Mouse (Mus musculus): Measurements from ENCODE around the gene Palld. TPM values are rescaled to one million over a fixed set of nuclear protein-coding genes. Genes with fewer than 3 reads are reported as not detected.

Gene Palld
- polyA plus RNA-seq, 1 experiment = 26.5 TPM

DNA sequence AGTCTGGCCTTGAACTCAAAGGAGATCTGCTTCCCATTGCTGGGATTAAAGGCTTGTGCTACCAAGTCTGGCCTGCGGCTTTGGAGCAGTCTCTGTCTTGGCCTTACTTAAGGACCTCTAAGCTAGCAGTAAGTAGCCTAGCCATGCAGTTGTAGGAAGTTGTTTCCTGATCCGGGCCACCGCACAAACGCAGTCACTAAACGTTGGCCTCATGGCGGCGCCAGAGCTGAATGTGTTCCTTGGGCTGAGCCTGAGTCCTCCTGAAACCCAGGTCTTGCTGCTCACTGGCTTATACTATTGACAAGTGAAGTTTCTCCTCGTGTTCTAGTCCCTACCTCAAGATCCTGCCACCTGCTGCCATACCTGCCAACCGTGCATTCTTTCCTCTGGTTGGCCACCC, 28.5 kb downstream of the Palld start:
- 60% methylated on average over 9 of the region's 9 CpGs for WGBS
- DNase-seq (ENCODE audit: low read depth, low spot score) = peak; percentile 33

DNA sequence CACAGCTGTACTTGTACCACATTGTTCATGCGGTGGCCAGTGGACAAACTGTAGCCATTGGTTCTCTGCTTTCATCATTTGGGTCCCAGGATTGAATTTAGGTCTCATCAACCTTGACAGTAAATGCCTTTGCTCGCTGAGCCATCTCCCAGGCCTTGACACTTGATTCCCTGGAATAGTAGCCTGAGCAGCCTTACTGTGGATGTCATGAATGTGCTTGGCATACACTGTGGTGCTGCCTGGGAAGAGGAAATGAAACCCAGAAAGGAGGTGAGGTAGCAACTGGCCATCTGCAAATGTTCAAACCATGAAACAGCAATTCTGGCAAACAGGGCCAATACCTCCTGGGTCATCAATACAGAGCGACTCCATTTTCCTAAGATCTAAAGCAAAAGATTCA, 34.0 kb downstream of the Palld start:
- 96% methylated on average over 3 of the region's 3 CpGs for WGBS
- no peak for DNase-seq (ENCODE audit: low read depth, low spot score)

DNA sequence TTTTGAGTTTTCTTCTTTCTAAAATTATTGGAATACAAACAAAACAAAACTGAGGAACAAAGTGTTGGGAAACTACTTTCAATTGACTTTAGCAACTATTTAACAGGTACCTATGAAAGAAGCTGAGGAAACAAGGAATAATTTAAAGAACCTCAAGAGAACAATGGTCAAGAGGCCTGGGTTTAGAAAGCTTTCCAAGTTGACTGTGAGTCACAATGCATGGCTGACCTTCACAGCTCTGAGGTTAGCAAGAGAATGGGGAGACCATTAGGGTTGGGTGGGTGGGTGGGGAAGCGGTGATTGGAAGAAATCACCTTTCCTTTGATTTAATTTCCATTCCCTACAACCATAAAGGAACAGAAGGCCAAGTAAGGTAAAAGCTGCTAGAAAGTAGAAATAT, 35.6 kb downstream of the Palld start:
- no peak for DNase-seq (ENCODE audit: low read depth, low spot score)
- WGBS = 93% methylated on average over 1 of the region's 1 CpGs

DNA sequence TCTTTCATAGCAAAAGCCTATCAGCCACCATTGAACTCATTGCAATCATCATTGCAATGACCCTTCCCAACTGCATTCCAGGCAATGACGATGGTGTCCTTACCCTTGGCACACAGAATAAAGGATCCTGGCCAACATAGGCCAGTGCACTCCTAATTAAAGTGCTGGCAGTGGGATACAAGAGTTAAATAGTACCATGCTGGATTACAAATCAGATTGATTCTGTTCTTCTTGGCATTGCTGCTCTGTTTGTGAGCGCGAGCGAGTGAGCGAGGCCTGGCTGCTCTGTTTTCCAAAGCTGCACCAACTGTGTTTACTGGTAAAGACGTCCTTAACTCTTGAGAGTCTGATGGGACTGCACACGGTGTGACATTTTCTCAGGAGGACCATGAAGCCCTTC, 37.1 kb downstream of the Palld start:
- WGBS = 80% methylated on average over 7 of the region's 7 CpGs
- no peak for DNase-seq (ENCODE audit: low read depth, low spot score)

DNA sequence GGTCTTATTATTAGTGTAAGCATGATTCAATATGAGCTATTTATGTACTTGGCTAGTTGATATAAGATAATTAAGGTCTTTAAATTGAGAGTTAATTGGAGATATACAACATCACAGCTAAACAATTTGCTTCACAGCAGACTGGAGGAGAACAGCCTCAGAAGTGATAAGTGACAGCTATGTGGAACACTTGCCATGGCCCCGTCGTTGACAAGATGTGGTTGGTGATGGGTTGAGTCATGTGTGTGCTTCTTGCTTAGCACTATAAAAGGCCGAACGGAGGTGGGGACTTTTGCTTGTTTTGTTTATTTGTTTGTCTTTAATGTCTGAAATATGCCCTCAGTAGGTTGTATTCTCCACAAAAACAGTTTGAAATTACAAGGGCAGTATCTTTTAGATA, 51.2 kb downstream of the Palld start:
- DNase-seq (ENCODE audit: low read depth, low spot score) = no peak
- WGBS = 81% methylated on average over 4 of the region's 4 CpGs

DNA sequence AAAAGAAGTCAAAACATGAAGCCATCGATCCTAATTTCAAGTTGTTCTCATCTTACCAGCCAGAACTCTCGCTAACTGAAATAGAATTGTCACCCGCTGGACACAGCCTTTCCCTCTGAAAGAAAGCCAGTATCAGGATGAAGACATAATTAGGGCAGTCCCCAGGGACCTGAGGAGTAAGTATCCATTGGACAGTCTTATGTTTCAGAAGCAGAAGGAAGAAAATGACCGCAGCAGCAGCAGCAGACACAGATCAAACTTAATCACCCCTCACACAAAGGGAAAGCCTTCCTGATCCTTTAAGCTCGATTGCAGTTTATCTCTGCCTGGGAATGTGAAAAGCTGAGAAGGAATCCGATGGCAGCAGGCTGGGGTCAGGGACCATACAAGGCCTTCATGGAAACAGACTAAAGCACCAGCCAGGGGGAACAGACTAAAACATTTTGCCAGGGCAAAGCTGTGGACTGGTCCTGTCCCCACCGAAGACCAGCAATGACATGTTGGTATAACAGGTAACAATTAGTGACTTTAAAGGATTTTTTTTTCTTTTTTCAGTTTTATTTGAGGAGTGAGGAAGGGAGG, 53.8 kb downstream of the Palld start:
- no peak for DNase-seq (ENCODE audit: low read depth, low spot score)
- 71% methylated on average over 7 of the region's 7 CpGs for WGBS

DNA sequence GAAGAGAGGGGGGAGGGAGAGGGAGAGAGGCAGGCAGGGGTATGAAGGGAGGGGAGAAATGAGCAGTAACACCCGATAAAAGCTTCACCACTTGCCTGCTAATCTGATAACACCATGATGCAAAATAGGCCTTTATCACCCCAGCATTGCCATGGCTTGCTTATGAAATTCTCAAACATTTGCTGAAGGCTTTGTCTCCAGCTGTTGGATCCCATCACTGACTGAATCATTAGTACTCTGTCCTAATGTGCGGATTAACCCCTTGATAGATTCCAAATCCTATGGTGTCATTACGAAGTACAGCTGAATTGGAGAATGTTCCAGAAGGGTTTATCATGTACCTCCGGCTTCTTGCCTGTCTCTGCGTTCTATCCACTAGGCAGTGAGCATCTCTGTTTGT, 55.0 kb downstream of the Palld start:
- no peak for DNase-seq (ENCODE audit: low read depth, low spot score)
- 84% methylated on average over 5 of the region's 5 CpGs for WGBS

DNA sequence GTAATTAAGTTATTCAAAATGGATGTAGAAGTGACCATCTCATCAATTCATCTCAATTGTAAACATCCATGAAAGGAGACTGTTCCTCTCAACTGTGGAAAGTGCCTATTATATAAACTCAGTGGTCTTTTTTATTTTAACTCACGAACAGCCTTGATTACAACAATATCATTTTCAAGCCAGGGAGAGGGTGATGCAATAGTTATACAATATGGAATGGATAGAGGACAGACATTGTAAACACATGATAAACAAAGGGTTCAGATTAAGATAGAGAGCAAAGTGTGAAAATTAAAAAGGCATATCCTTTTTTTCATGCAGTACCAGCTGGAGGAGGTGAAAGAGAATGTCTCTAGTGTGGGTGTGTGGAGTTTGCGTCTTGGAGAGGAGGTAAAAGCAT, 57.5 kb downstream of the Palld start:
- WGBS = 70% methylated on average over 2 of the region's 2 CpGs
- DNase-seq (ENCODE audit: low read depth, low spot score) = no peak

DNA sequence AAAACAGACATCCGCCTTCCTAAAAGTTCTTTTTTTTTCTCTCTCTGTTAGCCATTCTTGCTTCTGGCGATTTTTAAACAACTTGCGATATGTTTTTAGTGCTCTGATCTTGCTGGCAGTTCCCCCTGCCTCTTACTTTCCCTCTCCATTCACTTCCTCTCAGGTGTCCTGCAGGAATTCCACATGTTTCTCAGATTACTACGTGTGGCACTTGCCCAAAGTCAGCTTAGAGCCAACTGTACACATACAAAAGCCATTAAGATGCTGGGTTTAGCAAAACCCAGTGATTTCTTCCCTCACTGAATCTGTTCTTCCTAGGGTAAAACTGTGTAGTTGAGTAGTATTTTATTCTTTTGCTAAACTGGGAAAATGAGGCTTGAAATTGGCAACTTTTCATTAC, 57.9 kb downstream of the Palld start:
- no peak for DNase-seq (ENCODE audit: low read depth, low spot score)
- 60% methylated on average over 4 of the region's 4 CpGs for WGBS

DNA sequence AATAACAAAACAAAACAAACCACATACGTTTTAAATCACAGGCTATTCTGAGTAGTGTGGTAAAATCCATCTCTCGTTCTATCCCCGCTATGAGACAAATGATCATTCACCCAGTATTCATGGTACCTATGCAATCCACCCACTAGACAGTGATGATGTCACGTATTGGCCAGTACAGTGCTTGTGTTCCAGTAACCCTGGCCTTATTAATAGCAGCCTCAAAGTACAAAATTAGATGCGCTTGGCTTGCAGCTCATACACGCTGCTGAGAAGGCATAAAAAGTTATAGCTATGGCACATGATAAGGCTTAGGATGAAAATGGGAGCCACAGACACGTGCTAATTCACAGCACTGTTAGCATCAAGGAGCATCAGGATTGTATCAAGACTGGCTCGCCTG, 58.7 kb downstream of the Palld start:
- no peak for DNase-seq (ENCODE audit: low read depth, low spot score)
- WGBS = 87% methylated on average over 8 of the region's 8 CpGs

DNA sequence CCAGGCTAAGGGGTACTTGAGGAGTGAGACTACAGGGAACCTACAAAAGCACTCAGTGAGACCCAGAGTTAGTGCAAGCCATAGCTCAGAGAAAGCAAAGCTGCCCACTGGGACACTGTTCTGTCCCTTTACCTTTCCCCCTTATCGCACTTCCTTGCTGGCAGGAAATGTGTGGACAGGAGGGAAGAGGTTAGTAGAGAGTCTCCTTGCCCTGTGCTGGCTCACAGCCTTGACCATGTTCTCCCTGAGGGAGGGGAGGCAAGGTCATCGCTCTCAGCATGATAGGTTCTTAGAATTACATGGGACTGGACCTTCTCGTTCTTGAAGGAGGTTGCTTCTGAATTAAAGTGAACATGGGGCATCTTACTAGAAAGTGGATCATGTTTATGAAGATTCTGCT, 69.3 kb downstream of the Palld start:
- 90% methylated on average over 3 of the region's 3 CpGs for WGBS
- DNase-seq (ENCODE audit: low read depth, low spot score) = no peak

DNA sequence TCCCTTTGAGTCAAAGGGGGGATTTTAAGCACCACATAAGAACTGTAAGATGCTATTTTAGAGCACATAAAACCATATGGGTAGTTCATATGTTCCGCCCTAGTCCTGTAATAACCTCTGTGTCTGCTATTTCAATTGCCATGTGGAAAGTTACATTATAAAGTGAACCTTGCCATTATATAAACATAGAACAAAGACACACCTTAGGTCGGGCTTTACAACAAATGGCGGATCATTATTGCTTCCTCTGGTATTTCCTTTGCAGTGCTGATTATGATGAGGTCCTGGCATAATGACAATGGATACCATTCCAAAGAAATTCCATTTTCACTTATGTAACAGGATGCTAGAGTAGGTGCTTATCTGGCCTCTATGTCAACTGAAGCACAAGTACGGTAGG, 70.5 kb downstream of the Palld start:
- WGBS = 27% methylated on average over 4 of the region's 4 CpGs
- DNase-seq (ENCODE audit: low read depth, low spot score) = peak; percentile 64

DNA sequence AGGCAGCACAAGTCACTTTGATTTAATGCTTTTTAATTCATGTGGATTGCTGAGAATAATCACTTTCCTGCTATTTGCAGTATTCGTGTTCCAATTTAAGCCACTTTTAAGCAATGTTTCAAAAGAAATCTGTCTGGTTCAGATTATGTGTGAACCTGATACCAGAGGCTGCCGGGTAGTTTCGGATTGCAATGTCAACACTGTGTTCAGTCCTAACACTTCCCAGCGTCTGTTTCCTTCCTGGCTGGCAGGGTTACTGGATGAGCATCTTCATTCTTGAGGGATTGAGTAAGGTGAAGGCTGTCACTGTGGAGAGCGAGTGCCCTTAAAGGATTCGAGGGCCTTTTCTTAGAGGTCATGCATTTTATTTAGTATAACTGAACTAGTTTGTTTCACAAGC, 71.7 kb downstream of the Palld start:
- no peak for DNase-seq (ENCODE audit: low read depth, low spot score)
- 67% methylated on average over 6 of the region's 6 CpGs for WGBS

DNA sequence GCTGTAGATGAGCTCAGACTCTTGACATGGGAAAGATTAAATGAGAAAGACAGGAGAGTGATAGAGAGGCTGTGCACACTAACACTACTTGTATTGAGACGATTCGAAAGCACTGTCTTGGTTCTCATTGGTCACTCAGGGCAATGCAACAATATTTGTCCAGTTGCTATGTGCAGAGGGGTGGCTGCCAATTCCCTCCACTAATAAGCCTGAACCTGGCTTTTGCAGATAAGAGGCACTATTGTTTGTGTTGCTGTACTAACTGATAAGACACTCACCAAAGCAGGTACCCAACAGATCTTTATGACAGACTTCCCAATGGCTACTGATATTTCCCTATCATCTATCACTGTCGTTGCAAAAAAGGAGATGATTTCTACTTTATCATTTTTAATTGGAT, 77.9 kb downstream of the Palld start:
- 23% methylated on average over 3 of the region's 3 CpGs for WGBS
- peak; percentile 40 for DNase-seq (ENCODE audit: low read depth, low spot score)

DNA sequence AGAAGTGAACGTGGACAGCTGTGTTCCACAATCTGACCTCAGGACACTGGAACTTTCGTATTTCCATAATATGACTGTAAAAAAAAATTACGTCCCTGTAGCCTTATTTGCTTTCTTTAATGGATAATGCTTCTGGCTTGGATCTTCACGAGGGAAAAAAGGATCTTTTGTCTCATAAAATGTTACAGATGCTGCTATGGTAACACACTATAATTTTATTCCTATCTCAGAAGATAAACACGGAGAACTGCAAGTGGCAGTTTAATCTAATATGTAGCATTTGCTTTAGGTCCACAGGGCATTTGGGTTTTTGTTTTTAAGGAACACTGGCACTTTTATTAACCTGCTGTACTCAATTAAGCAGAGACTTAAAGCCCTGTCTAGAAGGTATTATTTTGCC, 79.3 kb downstream of the Palld start:
- 19% methylated on average over 5 of the region's 5 CpGs for WGBS
- DNase-seq (ENCODE audit: low read depth, low spot score) = no peak

DNA sequence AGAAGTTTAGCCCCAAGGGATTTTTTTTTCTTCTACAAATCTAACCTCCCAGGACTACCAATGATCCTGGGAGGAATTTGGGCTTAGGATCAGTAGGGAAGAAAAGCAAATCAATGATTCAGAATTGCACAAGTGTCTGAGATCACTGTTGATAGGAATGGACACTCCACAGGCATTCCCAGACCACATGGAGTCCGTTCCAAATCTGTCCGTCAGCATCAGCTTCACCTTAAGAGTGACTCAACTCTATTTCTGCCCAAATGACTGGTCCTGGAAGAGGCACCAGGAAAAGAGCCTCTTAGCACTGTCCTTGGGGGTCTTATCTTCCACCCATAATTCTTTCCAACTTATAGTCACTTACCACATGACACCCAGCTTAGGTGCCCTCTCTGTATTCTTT, 98.7 kb downstream of the Palld start:
- no peak for DNase-seq (ENCODE audit: low read depth, low spot score)
- 88% methylated on average over 2 of the region's 2 CpGs for WGBS

DNA sequence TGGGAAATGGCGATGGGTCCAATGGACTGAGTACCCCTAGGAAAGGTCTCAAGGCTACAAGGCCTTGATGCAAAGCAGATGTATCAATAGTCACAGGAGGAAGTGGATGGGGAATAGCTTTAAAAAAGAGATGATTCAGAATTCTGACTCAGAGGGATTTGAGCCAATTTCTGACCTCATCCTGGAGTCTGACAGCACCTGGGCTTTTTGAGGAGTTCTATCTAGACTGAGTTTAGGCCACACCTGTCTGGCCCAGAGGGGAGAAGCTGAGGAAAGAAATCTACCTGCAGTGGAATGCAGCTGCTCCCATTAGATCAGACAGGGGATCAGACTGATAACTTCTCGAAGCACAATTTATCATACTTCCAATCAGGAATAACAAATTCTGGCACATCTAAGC, 99.7 kb downstream of the Palld start:
- WGBS = 57% methylated on average over 2 of the region's 2 CpGs
- no peak for DNase-seq (ENCODE audit: low read depth, low spot score)

DNA sequence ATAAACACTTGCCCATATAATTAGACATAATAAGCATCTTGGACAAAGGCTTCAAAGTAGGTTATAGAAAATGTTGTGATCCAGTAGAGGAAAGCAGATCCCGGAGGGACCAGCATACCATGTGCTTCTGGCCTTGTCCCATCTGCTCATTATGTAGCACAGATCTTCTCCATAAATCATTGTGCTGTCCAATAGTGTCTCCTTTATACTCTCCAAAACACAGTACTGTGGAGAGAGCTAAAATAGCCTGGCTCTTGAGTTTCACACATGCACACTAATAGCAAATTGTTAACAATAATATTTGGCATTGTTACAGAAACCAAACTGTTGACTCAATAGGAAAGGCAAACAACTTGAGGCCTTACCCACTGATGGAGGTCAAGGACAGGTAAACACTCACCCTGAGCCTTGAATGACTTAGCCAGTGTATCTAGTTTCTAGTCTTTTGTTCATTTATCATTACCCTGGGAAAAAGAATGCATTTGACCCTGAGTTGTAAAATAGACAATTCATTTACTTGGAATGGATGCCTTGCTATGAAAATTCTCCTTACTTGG, 105.0 kb downstream of the Palld start:
- DNase-seq (ENCODE audit: low read depth, low spot score) = no peak
- 58% methylated on average over 1 of the region's 1 CpGs for WGBS

DNA sequence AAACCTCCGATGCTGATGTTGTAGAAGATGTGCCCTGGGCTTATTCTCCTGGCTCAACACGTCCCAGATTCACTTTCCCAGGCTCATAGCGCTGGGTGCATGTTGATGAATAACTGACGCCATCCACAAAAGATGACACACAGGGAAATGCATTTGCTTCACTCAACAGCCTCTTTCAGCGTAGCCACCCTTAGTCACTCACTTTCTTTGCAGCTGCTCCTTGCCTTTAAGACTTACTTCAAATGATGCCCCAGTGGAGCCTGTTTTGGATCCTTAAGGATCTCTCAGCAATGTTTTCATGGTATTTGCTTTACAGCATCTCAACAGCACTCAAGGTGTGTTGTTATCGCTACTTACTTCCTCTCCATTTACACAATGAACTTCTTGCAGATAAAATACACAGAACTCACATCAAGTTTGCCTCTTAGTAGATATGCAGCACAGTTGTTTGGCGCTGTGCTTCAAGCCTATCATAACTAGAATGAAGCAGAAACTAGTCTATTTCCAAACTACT, 105.9 kb downstream of the Palld start:
- WGBS = 85% methylated on average over 7 of the region's 7 CpGs
- DNase-seq (ENCODE audit: low read depth, low spot score) = no peak

DNA sequence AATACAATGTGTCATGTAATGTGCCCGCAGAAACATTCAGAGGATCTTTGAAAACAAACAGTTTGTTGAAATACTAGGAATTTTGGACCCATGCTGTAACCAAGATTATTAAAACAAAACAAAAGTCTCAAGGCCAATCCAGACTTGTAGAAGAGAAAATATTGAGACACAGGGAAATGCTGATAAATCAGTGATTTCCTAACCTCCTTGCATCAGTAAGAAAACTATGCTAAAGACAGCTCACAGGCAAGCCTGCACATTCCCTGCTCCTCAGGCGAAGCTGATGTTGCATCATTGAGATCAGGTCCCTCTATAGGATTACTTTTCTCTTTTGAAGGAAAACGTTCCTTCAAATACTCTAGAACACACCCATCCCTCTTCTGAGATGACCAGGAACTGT, 112.5 kb downstream of the Palld start:
- WGBS = 77% methylated on average over 3 of the region's 3 CpGs
- no peak for DNase-seq (ENCODE audit: low read depth, low spot score)

DNA sequence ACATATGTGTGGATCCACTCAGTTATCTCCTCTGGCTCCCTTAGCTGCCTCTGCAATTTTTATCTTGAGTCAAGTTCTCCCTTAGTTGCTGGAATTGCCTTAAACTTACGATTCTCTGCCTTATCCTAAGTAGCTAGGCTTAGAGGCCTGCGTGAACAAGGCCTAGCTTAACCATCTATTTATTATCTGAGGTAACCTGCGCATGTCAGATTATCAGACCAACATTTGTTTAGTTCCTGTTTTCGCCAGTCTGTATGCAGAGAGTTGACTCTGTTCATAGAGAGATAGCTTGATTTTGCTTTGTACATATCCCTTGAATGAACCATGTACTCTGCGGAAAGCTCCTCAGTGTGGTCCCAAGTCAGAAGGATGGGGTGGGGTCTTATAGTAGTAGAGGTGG, 113.2 kb downstream of the Palld start:
- no peak for DNase-seq (ENCODE audit: low read depth, low spot score)
- 95% methylated on average over 5 of the region's 5 CpGs for WGBS

DNA sequence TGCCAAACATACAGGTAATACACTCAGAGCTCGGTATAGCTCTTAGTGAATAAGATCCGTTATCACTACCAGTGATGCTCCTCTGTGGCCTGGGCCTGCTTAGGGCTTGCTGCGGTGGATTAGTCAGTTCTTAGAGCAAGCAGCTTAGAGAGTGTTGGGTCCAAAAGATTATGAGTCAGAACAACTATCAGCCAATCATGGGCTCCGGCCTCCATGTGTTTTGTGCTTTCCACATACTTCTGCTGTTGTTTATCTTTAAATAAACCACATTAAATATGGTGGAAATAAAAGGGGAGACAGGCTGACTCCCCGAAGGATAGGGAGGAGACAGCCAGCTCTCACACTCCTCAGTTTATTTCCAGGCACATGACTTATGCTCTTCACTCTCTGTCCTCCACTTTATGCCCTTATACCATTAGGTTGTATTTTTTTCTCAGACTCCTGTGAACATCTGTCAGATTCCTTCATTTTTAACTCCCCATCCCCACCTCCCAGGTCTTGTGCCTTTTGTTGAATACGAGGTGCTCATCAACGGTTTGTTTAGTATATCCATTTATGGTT, 119.5 kb downstream of the Palld start:
- no peak for DNase-seq (ENCODE audit: low read depth, low spot score)
- WGBS = 76% methylated on average over 7 of the region's 7 CpGs
